ENCODE assay signal across 22 mouse cellular contexts in genomic region chr4:24219074-24219497, GRCm38 (mm10).
DNase-seq lines count a peak whose midpoint lies in the region; ATAC-seq lines count a peak whose summit lies in the region.
"Had no signal": no experiment of that assay in that cellular context is flagged by ENCODE, and none has a peak within 500 bp of the region (broad histone marks: within the 10 kb centered on the region; RNA-seq: fewer than 3 reads in every experiment).

No protein-coding gene starts in this region.

- H3K4me1 ChIP-seq in embryonic facial prominence, embryonic 14.5 days (ENCODE audit: control insufficient read depth, insufficient read depth, low read length), result no peaks in the 10 kb centered on the region
- H3K4me1 ChIP-seq in forebrain, embryonic 12.5 days, result peaks cover 29% of the 10 kb centered on the region
- H3K4me1 ChIP-seq in hindbrain, embryonic 15.5 days (replicated peaks), result peaks cover 12% of the 10 kb centered on the region; the same call in 1 of the 2 replicates
- H3K4me1 ChIP-seq in neural tube, embryonic 13.5 days (replicated peaks), result peaks cover 17% of the 10 kb centered on the region
- H3K4me1 ChIP-seq: kidney, embryonic 15.5 days; stomach, embryonic 15.5 days had no signal

- H3K4me3 ChIP-seq in embryonic facial prominence, embryonic 14.5 days (ENCODE audit: low read depth, low read length), result no peak overlapping the region
- no peak overlapping the region for H3K4me3 ChIP-seq in forebrain, embryonic 12.5 days (replicated peaks)
- no peak overlapping the region for H3K4me3 ChIP-seq in hindbrain, embryonic 15.5 days
- H3K4me3 ChIP-seq in neural tube, embryonic 13.5 days, result no peak overlapping the region
- H3K4me3 ChIP-seq: kidney, embryonic 15.5 days; stomach, embryonic 15.5 days had no signal

- H3K27ac ChIP-seq in embryonic facial prominence, embryonic 14.5 days (replicated peaks; ENCODE audit: low read depth, low read length), result no peak overlapping the region
- H3K27ac ChIP-seq in forebrain, embryonic 12.5 days, result peak overlapping the region; percentile 80
- no peak overlapping the region for H3K27ac ChIP-seq in hindbrain, embryonic 15.5 days (replicated peaks)
- no peak overlapping the region for H3K27ac ChIP-seq in neural tube, embryonic 13.5 days (replicated peaks)
- H3K27ac ChIP-seq: kidney, embryonic 15.5 days; stomach, embryonic 15.5 days had no signal

- 68% methylated on average over 4 of the region's 4 CpGs for WGBS in embryonic facial prominence, embryonic 14.5 days
- WGBS in forebrain, embryonic 12.5 days, result 18% methylated on average over 4 of the region's 4 CpGs
- WGBS in hindbrain, embryonic 15.5 days, result 30% methylated on average over 4 of the region's 4 CpGs
- 36% methylated on average over 4 of the region's 4 CpGs for WGBS in neural tube, embryonic 13.5 days

- no peaks in the 10 kb centered on the region for H3K36me3 ChIP-seq in embryonic facial prominence, embryonic 14.5 days (ENCODE audit: control insufficient read depth, insufficient read depth, low read length)
- no peaks in the 10 kb centered on the region for H3K36me3 ChIP-seq in forebrain, embryonic 12.5 days (replicated peaks)
- H3K36me3 ChIP-seq in hindbrain, embryonic 15.5 days, result no peaks in the 10 kb centered on the region
- no peaks in the 10 kb centered on the region for H3K36me3 ChIP-seq in neural tube, embryonic 13.5 days
- H3K36me3 ChIP-seq: kidney, embryonic 15.5 days; stomach, embryonic 15.5 days had no signal

- H3K9me3 ChIP-seq in embryonic facial prominence, embryonic 14.5 days (ENCODE audit: control insufficient read depth, low read length), result no peaks in the 10 kb centered on the region
- no peaks in the 10 kb centered on the region for H3K9me3 ChIP-seq in forebrain, embryonic 12.5 days
- H3K9me3 ChIP-seq in hindbrain, embryonic 15.5 days, result no peaks in the 10 kb centered on the region
- H3K9me3 ChIP-seq in neural tube, embryonic 13.5 days, result no peaks in the 10 kb centered on the region
- H3K9me3 ChIP-seq: kidney, embryonic 15.5 days; stomach, embryonic 15.5 days had no signal

- ATAC-seq in embryonic facial prominence, embryonic 14.5 days (ENCODE audit: low read depth), result peak; percentile 47; the same call in 1 of the 2 replicates
- peak; percentile 77 for ATAC-seq in forebrain, embryonic 12.5 days (ENCODE audit: low FRiP score)
- ATAC-seq in hindbrain, embryonic 15.5 days (ENCODE audit: low FRiP score, low read depth), result peak; percentile 48; the same call in 1 of the 2 replicates
- peak; percentile 40; the same call in 1 of the 2 replicates for ATAC-seq in neural tube, embryonic 13.5 days (ENCODE audit: low read depth)
- no peak for ATAC-seq in erythroblast, adult 5-6 weeks (replicated peaks; ENCODE audit: low FRiP score, poor library complexity, severe bottlenecking)
- ATAC-seq: activated CD4-positive, CD25-positive, alpha-beta regulatory T cell, adult 4 months; intestine, embryonic 16.5 days; liver, postnatal 0 days; Patski had no signal

- no peaks in the 10 kb centered on the region for H3K27me3 ChIP-seq in embryonic facial prominence, embryonic 14.5 days (replicated peaks; ENCODE audit: control insufficient read depth, insufficient read depth, low read length)
- H3K27me3 ChIP-seq in forebrain, embryonic 12.5 days, result no peaks in the 10 kb centered on the region
- no peaks in the 10 kb centered on the region for H3K27me3 ChIP-seq in hindbrain, embryonic 15.5 days
- H3K27me3 ChIP-seq in neural tube, embryonic 13.5 days, result no peaks in the 10 kb centered on the region
- H3K27me3 ChIP-seq: kidney, embryonic 15.5 days; stomach, embryonic 15.5 days had no signal

- no peak overlapping the region for H3K9ac ChIP-seq in embryonic facial prominence, embryonic 14.5 days (ENCODE audit: low read depth, low read length)
- no peak overlapping the region for H3K9ac ChIP-seq in forebrain, embryonic 12.5 days
- no peak overlapping the region for H3K9ac ChIP-seq in hindbrain, embryonic 15.5 days
- no peak overlapping the region for H3K9ac ChIP-seq in neural tube, embryonic 13.5 days
- H3K9ac ChIP-seq: kidney, embryonic 15.5 days; liver, postnatal 0 days; stomach, embryonic 15.5 days had no signal

- H3K4me2 ChIP-seq in embryonic facial prominence, embryonic 14.5 days (ENCODE audit: low read depth, low read length), result no peak overlapping the region
- no peak overlapping the region for H3K4me2 ChIP-seq in forebrain, embryonic 12.5 days
- H3K4me2 ChIP-seq in hindbrain, embryonic 15.5 days, result no peak overlapping the region
- no peak overlapping the region for H3K4me2 ChIP-seq in neural tube, embryonic 13.5 days
- H3K4me2 ChIP-seq: heart, embryonic 11.5 days; kidney, embryonic 15.5 days; stomach, embryonic 15.5 days had no signal

- DNase-seq in embryonic facial prominence, embryonic 14.5 days (ENCODE audit: low spot score), result peak; percentile 10
- no peak for DNase-seq in spleen, postnatal 10 days (ENCODE audit: low spot score in 2 of 2)
- no peak for DNase-seq in cerebellum, postnatal 25 days
- DNase-seq: adrenal gland, postnatal 25 days; cerebellum, adult 9-10 months; heart, postnatal 14 days; layer of hippocampus, postnatal 36 days; liver; liver, postnatal 0 days; lung, postnatal 36 days; right cerebral cortex, adult 18-20 months; thymus, adult 2 months had no signal
